ENCODE assay signal across 11 mouse cellular contexts in the genomic region with DNA sequence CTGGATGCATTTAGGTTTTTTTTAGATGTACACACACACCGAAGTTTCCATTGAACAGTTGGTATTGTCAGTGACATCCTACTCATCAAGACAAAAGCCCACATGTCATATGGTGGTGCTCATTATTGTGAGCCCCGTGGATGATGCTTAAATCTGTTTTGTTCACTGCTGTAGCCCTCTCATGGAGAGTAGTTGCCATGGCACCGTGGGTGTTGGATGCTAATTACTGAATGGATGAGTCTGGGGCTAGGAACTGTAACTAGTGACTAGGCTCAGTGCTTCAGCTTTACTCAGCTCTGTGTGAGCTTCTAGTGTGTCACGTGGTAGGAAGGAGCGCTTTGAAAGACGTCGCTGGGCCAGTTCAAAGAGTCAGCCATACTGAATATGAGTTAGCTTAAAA. TPM values are rescaled to one million over a fixed set of nuclear protein-coding genes. Genes with fewer than 3 reads are reported as not detected.
DNase-seq lines count a peak whose midpoint lies in the region; ATAC-seq and TF ChIP-seq lines count a peak whose summit lies in the region.
"Had no signal": no experiment of that assay in that cellular context is flagged by ENCODE, and none has a peak within 500 bp of the region (broad histone marks: within the 10 kb centered on the region; RNA-seq: fewer than 3 reads in every experiment).

No protein-coding gene starts in this region.

- peak; percentile 69 for ATAC-seq in forebrain, embryonic 13.5 days

- peaks cover 10% of the 10 kb centered on the region for H3K4me1 ChIP-seq in forebrain, embryonic 13.5 days
- H3K4me1 ChIP-seq in kidney, adult 2 months (ENCODE audit: control insufficient read depth, insufficient read depth, low read length): no peaks in the 10 kb centered on the region
- H3K4me1 ChIP-seq in cerebellum, adult 2 months (ENCODE audit: control insufficient read depth, insufficient read depth, low read length): peaks cover 8% of the 10 kb centered on the region; the same call in 1 of the 2 replicates

- no peaks in the 10 kb centered on the region for H3K9me3 ChIP-seq in forebrain, embryonic 13.5 days (replicated peaks)

- intact Hi-C loops in left cerebral cortex, adult 2 months (cut with DNase I): loop anchor here (2.0 to 10.0 kb wide), 2 partner anchors 28 to 568 kb away; partner anchors contain the start of gene Fbxl3
- intact Hi-C loops in left cerebral cortex, postnatal 4 days (cut with DNase I): no loop called here

- peak; percentile 13 for TF ChIP-seq CTCF in left cerebral cortex, adult 2 months (IDR thresholded peaks at IDR 0.05)
- TF ChIP-seq CTCF in layer of hippocampus, adult 2 months (conservative IDR thresholded peaks at IDR 0.05): peak; percentile 47
- TF ChIP-seq CTCF in kidney, adult 2 months (conservative IDR thresholded peaks at IDR 0.05; ENCODE audit: insufficient read depth, insufficient read length, low read depth, low read length): no peak
- no peak for TF ChIP-seq CTCF in cerebellum, adult 2 months (IDR thresholded peaks at IDR 0.05; ENCODE audit: borderline replicate concordance, insufficient read depth, low read depth, low read length)

- no peak overlapping the region for H3K4me2 ChIP-seq in forebrain, embryonic 13.5 days

- no peaks in the 10 kb centered on the region for H3K27me3 ChIP-seq in forebrain, embryonic 13.5 days
- no peaks in the 10 kb centered on the region for H3K27me3 ChIP-seq in kidney, adult 2 months (replicated peaks; ENCODE audit: control insufficient read depth, insufficient read depth, low read length)
- no peaks in the 10 kb centered on the region for H3K27me3 ChIP-seq in cerebellum, adult 2 months (ENCODE audit: control insufficient read depth, insufficient read depth, low read length)

- peak; percentile 55 to 61 for DNase-seq in left cerebral cortex, adult 2 months (ENCODE audit: extremely low spot score in 1 of 2, low spot score in 2 of 2)
- DNase-seq in left cerebral cortex, postnatal 4 days: no peak
- DNase-seq in layer of hippocampus, adult 2 months (ENCODE audit: low spot score in 2 of 2): peak; percentile 78 to 94
- peak; percentile 69 for DNase-seq in retina, embryonic 14.5 days (ENCODE audit: low spot score)
- DNase-seq in kidney, adult 2 months: no peak
- no peak for DNase-seq in cerebellum, adult 2 months
- no peak for DNase-seq in lung, postnatal 14 days
- DNase-seq: cerebellum, postnatal 25 days had no signal

- no peak overlapping the region for H3K27ac ChIP-seq in left cerebral cortex, adult 2 months
- no peak overlapping the region for H3K27ac ChIP-seq in forebrain, embryonic 13.5 days
- H3K27ac ChIP-seq in layer of hippocampus, adult 2 months: peak overlapping the region; percentile 55; the same call in 1 of the 2 replicates
- no peak overlapping the region for H3K27ac ChIP-seq in kidney, adult 2 months (ENCODE audit: insufficient read depth, low read depth, low read length)
- no peak overlapping the region for H3K27ac ChIP-seq in cerebellum, adult 2 months (ENCODE audit: insufficient read depth, low read length)
- H3K27ac ChIP-seq: kidney, postnatal 0 days; stomach, postnatal 0 days had no signal

- H3K36me3 ChIP-seq in forebrain, embryonic 13.5 days (ENCODE audit: poor library complexity, severe bottlenecking): peaks cover 41% of the 10 kb centered on the region
- no peaks in the 10 kb centered on the region for H3K36me3 ChIP-seq in kidney, adult 2 months (ENCODE audit: control insufficient read depth, insufficient read depth, low read length)

- 55% methylated on average over 7 of the region's 7 CpGs for WGBS in forebrain, embryonic 13.5 days
- 82% methylated on average over 7 of the region's 7 CpGs for WGBS in kidney, adult 2 months
- 51% methylated on average over 7 of the region's 7 CpGs for WGBS in cerebellum, adult 2 months

- H3K9ac ChIP-seq in forebrain, embryonic 13.5 days: no peak overlapping the region

- no peak for TF ChIP-seq POLR2A in kidney, adult 2 months (IDR thresholded peaks at IDR 0.05; ENCODE audit: low read depth, low read length)
- TF ChIP-seq POLR2A in cerebellum, adult 2 months (IDR thresholded peaks at IDR 0.05; ENCODE audit: borderline replicate concordance, insufficient read depth, low read length): no peak

- no peak overlapping the region for H3K4me3 ChIP-seq in left cerebral cortex, adult 2 months
- H3K4me3 ChIP-seq in forebrain, embryonic 13.5 days: no peak overlapping the region
- H3K4me3 ChIP-seq in layer of hippocampus, adult 2 months: peak overlapping the region; percentile 18; the same call in 1 of the 2 replicates
- no peak overlapping the region for H3K4me3 ChIP-seq in kidney, adult 2 months (ENCODE audit: insufficient read depth, low read depth, low read length)
- H3K4me3 ChIP-seq in cerebellum, adult 2 months (replicated peaks; ENCODE audit: insufficient read depth, low read depth, low read length): no peak overlapping the region

RNA-seq across cellular contexts. Expression of gene Slain1, which starts 13.0 kb away (rescaled TPM):
- total RNA-seq in left cerebral cortex, adult 2 months (2021): 10 to 100 TPM; 41.6 to 42.4 TPM
- total RNA-seq in left cerebral cortex, postnatal 4 days (2021): 10 to 100 TPM; 82.2 to 93.0 TPM
- 11.4 and 14.0 TPM in 2 replicates for polyA plus RNA-seq in forebrain, embryonic 13.5 days (2015; fragmentation: Nextera tagmentation; extraction: Ambion mirVana)
- total RNA-seq in layer of hippocampus, adult 2 months (2021): 10 to 100 TPM; 49.9 to 53.7 TPM
- 3.8 and 4.1 TPM in 2 replicates for polyA plus RNA-seq in kidney, adult 2 months (2012; rRNA removed)
- polyA plus RNA-seq in cerebellum, adult 2 months (2012; rRNA removed): 85.2 and 92.3 TPM in 2 replicates

Comparison
In these comparisons a context has a peak if more than half of its experiments do, and no peak if none do; other contexts are left out.
1. DNase-seq: peak in left cerebral cortex, adult 2 months (2 of 2), layer of hippocampus, adult 2 months (2 of 2) and retina, embryonic 14.5 days (single experiment); none in left cerebral cortex, postnatal 4 days (single experiment), kidney, adult 2 months (single experiment), cerebellum, adult 2 months (0 of 2) and lung, postnatal 14 days (single experiment).
2. CTCF ChIP-seq: peak in left cerebral cortex, adult 2 months (single experiment) and layer of hippocampus, adult 2 months (single experiment); none in kidney, adult 2 months (single experiment) and cerebellum, adult 2 months (single experiment).